Mouse (Mus musculus): ENCODE data around the gene Tmem129.

Gene Tmem129

GRCm38 (mm10) chr5:33687142-33687541, 28.9 kb upstream of the Tmem129 start:
- no peak for DNase-seq (ENCODE audit: low spot score)

GRCm38 (mm10) chr5:33684932-33685331, 26.7 kb upstream of the Tmem129 start:
- DNase-seq (ENCODE audit: low spot score), result no peak

- peak; percentile 50 for DNase-seq (ENCODE audit: low spot score)
These were observed 25.9 kb upstream of the Tmem129 start for GRCm38 (mm10) chr5:33683897-33684652.

GRCm38 (mm10) chr5:33682963-33683362, 24.7 kb upstream of the Tmem129 start:
- DNase-seq (ENCODE audit: low spot score), result no peak

GRCm38 (mm10) chr5:33681611-33682388, 23.6 kb upstream of the Tmem129 start:
- DNase-seq (ENCODE audit: low spot score), result no peak

GRCm38 (mm10) chr5:33681044-33681443, 22.8 kb upstream of the Tmem129 start:
- DNase-seq (ENCODE audit: low spot score), result no peak

- DNase-seq (ENCODE audit: low spot score), result no peak
These were observed 20.0 kb upstream of the Tmem129 start for GRCm38 (mm10) chr5:33678244-33678643.

- peak; percentile 69 for DNase-seq (ENCODE audit: low spot score)
These were observed 17.7 kb upstream of the Tmem129 start for GRCm38 (mm10) chr5:33675964-33676363.

GRCm38 (mm10) chr5:33674439-33674838, 16.2 kb upstream of the Tmem129 start:
- DNase-seq (ENCODE audit: low spot score), result no peak

GRCm38 (mm10) chr5:33671659-33672058, 13.4 kb upstream of the Tmem129 start:
- DNase-seq (ENCODE audit: low spot score), result no peak

- no peak for DNase-seq (ENCODE audit: low spot score)
These were observed 10.0 kb upstream of the Tmem129 start for GRCm38 (mm10) chr5:33668223-33668622.

- no peak for DNase-seq (ENCODE audit: low spot score)
These were observed 441 bp upstream of the Tmem129 start for GRCm38 (mm10) chr5:33658664-33659050.

GRCm38 (mm10) chr5:33657251-33657786, 897 bp downstream of the Tmem129 start:
- DNase-seq (ENCODE audit: low spot score), result no peak

- no peak for DNase-seq (ENCODE audit: low spot score)
These were observed 1.5 kb downstream of the Tmem129 start for GRCm38 (mm10) chr5:33656739-33657138.

GRCm38 (mm10) chr5:33655251-33655840, 2.9 kb downstream of the Tmem129 start:
- DNase-seq (ENCODE audit: low spot score), result no peak

GRCm38 (mm10) chr5:33654424-33654823, 3.8 kb downstream of the Tmem129 start:
- DNase-seq (ENCODE audit: low spot score), result no peak

GRCm38 (mm10) chr5:33652783-33653173, 5.4 kb downstream of the Tmem129 start:
- no peak for DNase-seq (ENCODE audit: low spot score)

GRCm38 (mm10) chr5:33651921-33652782, 6.1 kb downstream of the Tmem129 start, which contains the start of gene Slbp:
TSS of gene Slbp (minus strand) at chr5:33652574.
- DNase-seq (ENCODE audit: low spot score), result peak; percentile 96

- DNase-seq (ENCODE audit: low spot score), result no peak
These were observed 6.7 kb downstream of the Tmem129 start for GRCm38 (mm10) chr5:33651541-33651920.

- no peak for DNase-seq (ENCODE audit: low spot score)
These were observed 7.2 kb downstream of the Tmem129 start for GRCm38 (mm10) chr5:33651017-33651416.

GRCm38 (mm10) chr5:33640652-33641051, 17.6 kb downstream of the Tmem129 start:
- DNase-seq (ENCODE audit: low spot score), result peak; percentile 48

- DNase-seq (ENCODE audit: low spot score), result no peak
These were observed 19.4 kb downstream of the Tmem129 start for GRCm38 (mm10) chr5:33638826-33639225.
